Mouse (Mus musculus) adrenal gland, postnatal 4 days (tissue): ENCODE results near the gene Ankzf1. TPM values are rescaled to one million over a fixed set of nuclear protein-coding genes. Genes with fewer than 3 reads are reported as not detected.

ENCODE experiments used
- microRNA-seq: library from miRNA; unstranded; fragments of <30 nt; microRNA quantifications from one replicate; pipeline ENCODE4 v1.2.0, GENCODE M21; 2021
- total RNA-seq, 2 experiments: library from RNA; stranded (reverse); gene quantifications; 2 replicates each; pipeline ENCODE4 v1.2.3; 2021

Gene Ankzf1
- total RNA-seq, 2 experiments from 2014 or later: 23.0 to 27.3 TPM

Small RNA genes within 50 kb of the gene (microRNA-seq; reads per million reads assigned to microRNA genes)
- gene Gm27943: not detected

Other genes with a start within 250 kb of the Ankzf1 start
- under 1 TPM; 0.45 to 0.70 TPM for gene Ihh, start 240.5 kb upstream of the Ankzf1 start, total RNA-seq
- 1 to 10 TPM; 4.4 to 4.5 TPM for gene Nhej1, start 67.0 kb upstream of the Ankzf1 start, total RNA-seq
- gene Slc23a3, start 58.3 kb upstream of the Ankzf1 start, total RNA-seq: 1 to 10 TPM in 1 of 2 experiments, under 1 TPM in 1; 0.56 to 1.6 TPM
- 10 to 100 TPM; 52.1 to 55.4 TPM for gene Cnppd1, start 49.4 kb upstream of the Ankzf1 start, total RNA-seq
- gene Retreg2, start 49.4 kb upstream of the Ankzf1 start, total RNA-seq: 10 to 100 TPM; 90.3 to 92.2 TPM
- 10 to 100 TPM; 27.5 to 31.4 TPM for gene Zfand2b, start 23.5 kb upstream of the Ankzf1 start, total RNA-seq
- 10 to 100 TPM; 42.1 TPM for gene Abcb6, start 11.8 kb upstream of the Ankzf1 start, total RNA-seq
- 10 to 100 TPM; 38.0 to 41.8 TPM for gene Atg9a, start within 50 bp of the Ankzf1 start, total RNA-seq
- 10 to 100 TPM; 45.2 to 67.4 TPM for gene Glb1l, start 18.7 kb downstream of the Ankzf1 start, total RNA-seq
- gene Stk16, start 18.7 kb downstream of the Ankzf1 start, total RNA-seq: 100 to 1,000 TPM in 1 of 2 experiments, 10 to 100 TPM in 1; 96.8 to 110 TPM
- 10 to 100 TPM; 46.4 to 54.4 TPM for gene Tuba4a, start 27.7 kb downstream of the Ankzf1 start, total RNA-seq
- not detected for gene A630095N17Rik, start 40.0 kb downstream of the Ankzf1 start, total RNA-seq
- 10 to 100 TPM; 40.5 to 42.5 TPM for gene Dnajb2, start 44.3 kb downstream of the Ankzf1 start, total RNA-seq
- gene Ptprn, start 72.4 kb downstream of the Ankzf1 start, total RNA-seq: 10 to 100 TPM; 79.8 to 81.3 TPM
- gene Resp18, start 86.3 kb downstream of the Ankzf1 start, total RNA-seq: 100 to 1,000 TPM; 138 to 152 TPM
- 100 to 1,000 TPM; 106 to 113 TPM for gene Dnpep, start 125.8 kb downstream of the Ankzf1 start, total RNA-seq
- 10 to 100 TPM; 40.5 to 78.8 TPM for gene Des, start 168.2 kb downstream of the Ankzf1 start, total RNA-seq
- gene Speg, start 183.1 kb downstream of the Ankzf1 start, total RNA-seq: 10 to 100 TPM; 32.4 to 33.7 TPM
- 10 to 100 TPM; 71.3 to 82.4 TPM for gene Gmppa, start 243.8 kb downstream of the Ankzf1 start, total RNA-seq